Mouse (Mus musculus): Measurements from ENCODE around the gene Grip2. TPM values are rescaled to one million over a fixed set of nuclear protein-coding genes. Genes with fewer than 3 reads are reported as not detected.

The Grip2 gene
- total RNA-seq, 2 experiments from 2014 or later, result 14.1 to 14.9 TPM

GRCm38 (mm10) chr6:91712855-91713331, 114.2 kb downstream of the Grip2 start:
- intact Hi-C loops (cut with DNase I), result no loop called here

GRCm38 (mm10) chr6:91712097-91712854, 114.8 kb downstream of the Grip2 start:
- no peak for DNase-seq (ENCODE audit: low spot score in 2 of 2)
- intact Hi-C loops (cut with DNase I), result no loop called here

More at GRCm38 (mm10) chr6:91712855-91713331, 114.2 kb downstream of the Grip2 start:
- DNase-seq (ENCODE audit: low spot score in 2 of 2), result peak; percentile 42 to 43

Other genes starting within 250 kb of the Grip2 start
- gene Slc6a6, start 143.2 kb downstream of the Grip2 start, total RNA-seq (2021), result 100 to 1,000 TPM; 159 to 165 TPM
- 10 to 100 TPM; 19.5 to 21.3 TPM for gene Ccdc174, start 50.8 kb upstream of the Grip2 start, total RNA-seq (2021)
- 1 to 10 TPM; 1.6 to 2.6 TPM for gene 4930590J08Rik, start 75.6 kb upstream of the Grip2 start, total RNA-seq (2021)
- gene Fgd5, start 151.6 kb upstream of the Grip2 start, total RNA-seq (2021), result 1 to 10 TPM; 6.2 to 7.0 TPM